Mouse (Mus musculus): Measurements from ENCODE around the gene Ctnna3. TPM values are rescaled to one million over a fixed set of nuclear protein-coding genes. Genes with fewer than 3 reads are reported as not detected.

Ctnna3 gene
- polyA plus RNA-seq, 2 experiments, result 0.03 TPM; not detected in 1

DNA sequence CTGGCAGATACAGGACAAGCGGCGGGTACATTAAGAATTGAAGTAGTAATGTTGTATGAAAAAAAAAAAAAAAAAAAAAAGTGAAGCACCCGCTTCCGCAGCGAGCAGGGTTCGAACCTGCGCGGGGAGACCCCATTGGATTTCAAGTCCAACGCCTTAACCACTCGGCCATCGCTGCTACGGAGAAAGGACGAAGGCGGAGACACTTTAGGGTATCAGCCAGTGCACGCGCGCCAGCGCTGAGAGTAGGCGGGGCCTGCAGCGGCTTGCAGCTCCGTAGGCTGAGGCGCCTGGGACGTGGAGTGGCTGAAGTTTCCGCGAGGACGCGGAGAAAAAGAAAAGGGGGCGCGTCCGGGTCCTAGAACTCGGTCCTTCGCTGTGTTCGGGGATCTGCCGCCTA lies 518 bp upstream of the Ctnna3 start:
- Histone ChIP-seq H3K9me3 (ENCODE audit: control insufficient read depth, low read length) (no peaks in the 10 kb centered on the region), H3K4me2 (ENCODE audit: low read depth) (peak overlapping the region; percentile 96), H3K9ac (replicated peaks) (peak overlapping the region; percentile 79), H3K4me3 (ENCODE audit: insufficient read depth in 1 of 2, low read depth in 2 of 2, low read length in 2 of 2) (peak overlapping the region; percentile 67 to 81), H3K36me3 (replicated peaks; ENCODE audit: control insufficient read depth, insufficient read depth, low read depth) (no peaks in the 10 kb centered on the region), H3K4me1 (replicated peaks; ENCODE audit: control insufficient read depth in 2 of 2, insufficient read depth in 2 of 2, low read length in 1 of 2) (peaks cover 3 to 4% of the 10 kb centered on the region in 2 experiments; a peak in 2 of 4 replicates), H3K27me3 (ENCODE audit: control insufficient read depth, insufficient read depth, low read length) (no peaks in the 10 kb centered on the region), H3K27ac (peak overlapping the region; percentile 57; the same call in 1 of the 2 replicates)
- 0% methylated on average over 34 of the region's 34 CpGs for WGBS (ENCODE audit: insufficient replicate concordance)
- peak; percentile 84 to 88 (median 87) for DNase-seq (ENCODE audit: low read depth in 3 of 3, low spot score in 3 of 3)
- TF ChIP-seq EP300 (IDR thresholded peaks at IDR 0.05; ENCODE audit: low read depth), result no peak
- TF ChIP-seq CTCF (IDR thresholded peaks at IDR 0.05; ENCODE audit: low read depth), result no peak
- peak; percentile 87 for ATAC-seq (ENCODE audit: insufficient read depth)

- H3K9me3 ChIP-seq (ENCODE audit: control insufficient read depth, low read length), result no peaks in the 10 kb centered on the region
- no peak for DNase-seq (ENCODE audit: low read depth in 3 of 3, low spot score in 3 of 3)
- 75% methylated on average over 7 of the region's 7 CpGs for WGBS (ENCODE audit: insufficient replicate concordance)
- H3K4me3 ChIP-seq (ENCODE audit: insufficient read depth in 1 of 2, low read depth in 2 of 2, low read length in 2 of 2), result no peak overlapping the region
- TF ChIP-seq CTCF (IDR thresholded peaks at IDR 0.05; ENCODE audit: low read depth) (no peak), EP300 (IDR thresholded peaks at IDR 0.05; ENCODE audit: low read depth) (no peak)
- H3K4me1 ChIP-seq (replicated peaks; ENCODE audit: control insufficient read depth in 2 of 2, insufficient read depth in 2 of 2, low read length in 1 of 2), result peaks cover 3 to 4% of the 10 kb centered on the region in 2 experiments; a peak in 2 of 4 replicates
- ATAC-seq (ENCODE audit: insufficient read depth), result no peak
- H3K9ac ChIP-seq (replicated peaks), result no peak overlapping the region
- no peak overlapping the region for H3K27ac ChIP-seq
- no peaks in the 10 kb centered on the region for H3K36me3 ChIP-seq (replicated peaks; ENCODE audit: control insufficient read depth, insufficient read depth, low read depth)
- no peak overlapping the region for H3K4me2 ChIP-seq (ENCODE audit: low read depth)
- no peaks in the 10 kb centered on the region for H3K27me3 ChIP-seq (ENCODE audit: control insufficient read depth, insufficient read depth, low read length)
Measured at GRCm38 (mm10) chr10:63431221-63431736, 1.4 kb downstream of the Ctnna3 start.

DNA sequence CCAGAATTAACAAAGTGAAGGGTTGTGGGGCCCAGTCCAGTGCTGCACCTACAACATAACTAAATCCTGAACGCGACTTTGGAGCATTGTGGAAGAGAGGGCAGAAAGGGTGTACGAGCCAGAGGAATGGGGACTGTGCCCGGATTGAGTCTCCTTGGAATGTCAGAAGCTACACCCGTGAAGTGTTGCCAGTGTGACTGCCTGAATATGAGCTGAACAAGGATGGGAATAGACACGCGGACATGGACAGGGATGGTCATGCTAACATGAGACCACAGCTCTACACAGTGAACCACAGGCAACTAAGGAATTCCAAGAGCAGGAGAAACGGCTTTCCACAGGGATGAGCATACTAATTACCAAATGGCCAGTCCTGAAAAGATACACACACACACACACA lies 2.2 kb downstream of the Ctnna3 start:
- DNase-seq (ENCODE audit: low read depth in 3 of 3, low spot score in 3 of 3) (no peak), ATAC-seq (ENCODE audit: insufficient read depth) (no peak)
- TF ChIP-seq CTCF (IDR thresholded peaks at IDR 0.05; ENCODE audit: low read depth) (no peak), EP300 (IDR thresholded peaks at IDR 0.05; ENCODE audit: low read depth) (no peak)
- no peak overlapping the region for H3K4me2 ChIP-seq (ENCODE audit: low read depth)
- 79% methylated on average over 8 of the region's 8 CpGs for WGBS (ENCODE audit: insufficient replicate concordance)
- no peak overlapping the region for H3K4me3 ChIP-seq (ENCODE audit: insufficient read depth in 1 of 2, low read depth in 2 of 2, low read length in 2 of 2)
- peaks cover 3 to 4% of the 10 kb centered on the region in 2 experiments; a peak in 2 of 4 replicates for H3K4me1 ChIP-seq (replicated peaks; ENCODE audit: control insufficient read depth in 2 of 2, insufficient read depth in 2 of 2, low read length in 1 of 2)
- no peak overlapping the region for H3K27ac ChIP-seq
- H3K27me3 ChIP-seq (ENCODE audit: control insufficient read depth, insufficient read depth, low read length), result no peaks in the 10 kb centered on the region
- H3K36me3 ChIP-seq (replicated peaks; ENCODE audit: control insufficient read depth, insufficient read depth, low read depth), result no peaks in the 10 kb centered on the region
- no peak overlapping the region for H3K9ac ChIP-seq (replicated peaks)
- H3K9me3 ChIP-seq (ENCODE audit: control insufficient read depth, low read length), result no peaks in the 10 kb centered on the region

GRCm38 (mm10) chr10:63432887-63433286 lies 3.0 kb downstream of the Ctnna3 start:
- ATAC-seq (ENCODE audit: insufficient read depth) (no peak), DNase-seq (ENCODE audit: low read depth in 3 of 3, low spot score in 3 of 3) (no peak)
- H3K4me3 ChIP-seq (ENCODE audit: insufficient read depth in 1 of 2, low read depth in 2 of 2, low read length in 2 of 2), result no peak overlapping the region
- peaks cover 3 to 4% of the 10 kb centered on the region in 2 experiments; a peak in 2 of 4 replicates for H3K4me1 ChIP-seq (replicated peaks; ENCODE audit: control insufficient read depth in 2 of 2, insufficient read depth in 2 of 2, low read length in 1 of 2)
- H3K27ac ChIP-seq, result no peak overlapping the region
- H3K4me2 ChIP-seq (ENCODE audit: low read depth), result no peak overlapping the region
- no peaks in the 10 kb centered on the region for H3K36me3 ChIP-seq (replicated peaks; ENCODE audit: control insufficient read depth, insufficient read depth, low read depth)
- TF ChIP-seq EP300 (IDR thresholded peaks at IDR 0.05; ENCODE audit: low read depth) (no peak), CTCF (IDR thresholded peaks at IDR 0.05; ENCODE audit: low read depth) (no peak)
- no peaks in the 10 kb centered on the region for H3K27me3 ChIP-seq (ENCODE audit: control insufficient read depth, insufficient read depth, low read length)
- no peaks in the 10 kb centered on the region for H3K9me3 ChIP-seq (ENCODE audit: control insufficient read depth, low read length)
- WGBS (ENCODE audit: insufficient replicate concordance), result 20% methylated on average over 2 of the region's 2 CpGs
- H3K9ac ChIP-seq (replicated peaks), result no peak overlapping the region

- no peak overlapping the region for H3K27ac ChIP-seq
- no peak overlapping the region for H3K4me2 ChIP-seq (ENCODE audit: low read depth)
- H3K9me3 ChIP-seq (ENCODE audit: control insufficient read depth, low read length), result no peaks in the 10 kb centered on the region
- TF ChIP-seq EP300 (IDR thresholded peaks at IDR 0.05; ENCODE audit: low read depth), result no peak
- TF ChIP-seq CTCF (IDR thresholded peaks at IDR 0.05; ENCODE audit: low read depth), result peak; percentile 33
- H3K4me3 ChIP-seq (ENCODE audit: insufficient read depth in 1 of 2, low read depth in 2 of 2, low read length in 2 of 2), result no peak overlapping the region
- no peak overlapping the region for H3K9ac ChIP-seq (replicated peaks)
- 0 out of 4 replicates have a peak, but pooled peaks cover 0 to 2% of the 10 kb centered on the region in 2 experiments for H3K4me1 ChIP-seq (replicated peaks; ENCODE audit: control insufficient read depth in 2 of 2, insufficient read depth in 2 of 2, low read length in 1 of 2)
- no peak for DNase-seq (ENCODE audit: low read depth in 3 of 3, low spot score in 3 of 3)
- no peaks in the 10 kb centered on the region for H3K36me3 ChIP-seq (replicated peaks; ENCODE audit: control insufficient read depth, insufficient read depth, low read depth)
- no peaks in the 10 kb centered on the region for H3K27me3 ChIP-seq (ENCODE audit: control insufficient read depth, insufficient read depth, low read length)
- no peak for ATAC-seq (ENCODE audit: insufficient read depth)
Measured at GRCm38 (mm10) chr10:63438736-63439262, 8.9 kb downstream of the Ctnna3 start.
